Mouse (Mus musculus): ENCODE data around the gene Kng1.

DNA sequence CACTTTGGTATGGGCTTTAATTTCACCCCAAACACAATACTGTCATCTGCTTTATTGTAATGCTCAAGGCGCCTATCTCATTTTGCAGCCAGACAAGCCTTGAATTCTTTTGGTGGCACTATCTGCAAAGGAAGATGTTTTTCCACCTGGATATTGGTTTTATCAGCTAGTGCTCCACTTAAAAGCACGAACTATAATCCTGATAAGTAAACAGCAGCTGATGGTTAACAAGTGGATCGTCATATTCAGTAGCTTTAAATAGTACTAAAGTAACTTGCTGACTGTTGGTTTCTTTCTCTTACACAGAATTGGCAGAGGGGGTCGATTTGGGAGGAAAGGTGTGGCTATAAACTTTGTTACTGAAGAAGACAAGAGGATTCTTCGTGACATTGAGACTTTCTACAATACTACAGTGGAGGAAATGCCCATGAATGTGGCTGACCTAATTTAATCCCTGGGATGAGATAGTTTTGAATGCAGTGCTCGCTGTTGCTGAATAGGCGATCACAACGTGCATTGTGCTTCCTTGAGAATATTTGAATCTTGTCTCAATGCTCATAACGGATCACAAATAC is 55.3 kb downstream of the Kng1 start:
- no peak for TF ChIP-seq CTCF (IDR thresholded peaks at IDR 0.05; ENCODE audit: extremely low read depth, insufficient read depth, low read length)
- TF ChIP-seq POLR2A (IDR thresholded peaks at IDR 0.05; ENCODE audit: extremely low read depth, insufficient read depth, low read length) = no peak

All from cortical plate, adult 2 months (tissue).